Mouse (Mus musculus) cerebellum, adult 9-11 months (tissue): ENCODE measurements around the gene Fam172a.
A peak's percentile ranks its signal among the peaks of the same experiment; 100 is the strongest.

Experiments used
- DNase-seq: peaks from one replicate; pipeline ENCODE4 v3.0.0; 2022

Fam172a gene

GRCm38 (mm10) chr13:78181930-78182558 is 480.2 kb downstream of the Fam172a start:
- no peak for DNase-seq

GRCm38 (mm10) chr13:78183004-78183403 is 481.2 kb downstream of the Fam172a start:
- no peak for DNase-seq

- DNase-seq: no peak
These were observed 482.2 kb downstream of the Fam172a start for GRCm38 (mm10) chr13:78183986-78184385.

GRCm38 (mm10) chr13:78184786-78185466 is 483.1 kb downstream of the Fam172a start:
- DNase-seq: no peak

- DNase-seq: no peak
These were observed 484.6 kb downstream of the Fam172a start for GRCm38 (mm10) chr13:78186340-78186946.

- DNase-seq: no peak
These were observed 486.0 kb downstream of the Fam172a start for GRCm38 (mm10) chr13:78187833-78188232.

- DNase-seq: no peak
These were observed 487.8 kb downstream of the Fam172a start for GRCm38 (mm10) chr13:78189586-78189985.

GRCm38 (mm10) chr13:78193211-78193610 is 491.4 kb downstream of the Fam172a start:
- no peak for DNase-seq

GRCm38 (mm10) chr13:78194135-78194849 is 492.5 kb downstream of the Fam172a start:
- DNase-seq: no peak

- DNase-seq: peak; percentile 69
These were observed 493.2 kb downstream of the Fam172a start for GRCm38 (mm10) chr13:78194850-78195600.

GRCm38 (mm10) chr13:78195601-78196115 is 493.8 kb downstream of the Fam172a start:
- no peak for DNase-seq

GRCm38 (mm10) chr13:78196236-78196796 is 494.5 kb downstream of the Fam172a start:
- no peak for DNase-seq

GRCm38 (mm10) chr13:78197286-78197818 is 495.5 kb downstream of the Fam172a start:
- no peak for DNase-seq

- peak; percentile 76 for DNase-seq
These were observed 496.1 kb downstream of the Fam172a start for GRCm38 (mm10) chr13:78197819-78198390.

- DNase-seq: peak; percentile 65
These were observed 496.6 kb downstream of the Fam172a start for GRCm38 (mm10) chr13:78198391-78198870.

GRCm38 (mm10) chr13:78198871-78199641 is 497.2 kb downstream of the Fam172a start:
- peak; percentile 72 for DNase-seq

- DNase-seq: no peak
These were observed 497.9 kb downstream of the Fam172a start, which contains the start of gene Nr2f1 for GRCm38 (mm10) chr13:78199642-78200160. Nr2f1 (minus strand) TSS chr13:78199757.

- DNase-seq: peak; percentile 85
These were observed 498.6 kb downstream of the Fam172a start for GRCm38 (mm10) chr13:78200407-78200806.

- DNase-seq: peak; percentile 96
These were observed 499.4 kb downstream of the Fam172a start for GRCm38 (mm10) chr13:78200991-78201870.
